Mouse (Mus musculus) heart, embryonic 12.5 days (tissue): Measurements from ENCODE around the gene D17Wsu92e. TPM values are rescaled to one million over a fixed set of nuclear protein-coding genes. Genes with fewer than 3 reads are reported as not detected.
A peak's percentile ranks its signal among the peaks of the same experiment; 100 is the strongest.

Experiments used
- ATAC-seq: fragments of 200-750 bp; cut with Nextera tagmentation; 2 replicates; pipeline ENCODE4 v1.8.0; 2017; ENCODE audit warnings: moderate TSS enrichment, moderate library complexity; ENCODE audit not compliant: insufficient number of reproducible peaks, low FRiP score
- H3K27ac ChIP-seq: fragments of 300-500 bp; sonication (generic); 2 replicates; pipeline ENCODE4 v1.5.1; 2016; ENCODE audit warnings: mild to moderate bottlenecking, moderate library complexity; ENCODE audit not compliant: poor library complexity, severe bottlenecking
- H3K27me3 ChIP-seq: fragments of 300-500 bp; sonication (generic); replicated peaks from 2 replicates; pipeline ENCODE4 v1.6.1; 2016; ENCODE audit warnings: mild to moderate bottlenecking, moderate library complexity
- H3K36me3 ChIP-seq: fragments of 300-500 bp; sonication (generic); 2 replicates; pipeline ENCODE4 v1.6.1; 2016; ENCODE audit warnings: mild to moderate bottlenecking, moderate library complexity
- H3K4me1 ChIP-seq: fragments of 300-500 bp; sonication (generic); replicated peaks from 2 replicates; pipeline ENCODE4 v1.6.1; 2016; ENCODE audit warnings: mild to moderate bottlenecking
- H3K4me2 ChIP-seq: fragments of 300-500 bp; sonication (generic); 2 replicates; pipeline ENCODE4 v1.6.1; 2016; ENCODE audit warnings: mild to moderate bottlenecking, moderate library complexity
- H3K4me3 ChIP-seq: fragments of 300-500 bp; sonication (generic); 2 replicates; pipeline ENCODE4 v1.5.1; 2016; ENCODE audit warnings: mild to moderate bottlenecking
- H3K9ac ChIP-seq: fragments of 300-500 bp; sonication (generic); 2 replicates; pipeline ENCODE4 v1.6.1; 2016; ENCODE audit warnings: mild to moderate bottlenecking, moderate library complexity
- H3K9me3 ChIP-seq: fragments of 300-500 bp; sonication (generic); replicated peaks from 2 replicates; pipeline ENCODE4 v1.6.1; 2016; ENCODE audit warnings: mild to moderate bottlenecking, moderate library complexity
- WGBS: fragments of 180-500 bp; shearing (Covaris S2); methylation state at CpG from one replicate; pipeline ENCODE4 v1.1.7; 2016; 5-methylcytosine and 5-hydroxymethylcytosine counted together
- polyA plus RNA-seq: library from polyadenylated mRNA; unstranded; fragments of >200 nt; fragmentation: Nextera tagmentation; extraction: Ambion mirVana; gene quantifications from 2 replicates; pipeline ENCODE4 v1.2.1, GENCODE M21; 2016

D17Wsu92e gene
- polyA plus RNA-seq, 1 experiment from 2014 or later, result 15.1 TPM

DNA sequence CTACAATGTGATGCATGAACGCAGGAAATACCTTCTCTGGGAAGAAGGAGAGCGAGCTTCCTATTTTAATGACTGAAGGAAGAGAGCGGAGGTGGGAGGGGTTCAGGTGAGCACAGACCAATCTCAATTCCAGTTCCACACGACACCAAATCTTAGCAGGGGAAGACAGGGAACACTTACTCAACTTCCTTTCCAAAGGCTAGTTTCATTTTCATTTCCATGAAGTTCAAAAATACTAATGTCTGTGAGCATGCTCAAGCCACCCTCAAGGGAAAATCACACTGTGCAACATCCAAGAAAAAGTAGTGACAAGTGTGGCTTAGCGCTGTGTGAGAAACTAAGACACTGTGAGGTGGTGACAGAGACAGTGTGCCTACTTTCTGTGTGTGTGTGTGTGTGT is 30.4 kb downstream of the D17Wsu92e start:
- Histone ChIP-seq H3K27me3 (no peaks in the 10 kb centered on the region), H3K36me3 (peaks cover 19% of the 10 kb centered on the region), H3K4me1 (peaks cover 11% of the 10 kb centered on the region), H3K9ac (no peak overlapping the region), H3K9me3 (no peaks in the 10 kb centered on the region), H3K4me2 (no peak overlapping the region), H3K4me3 (no peak overlapping the region), H3K27ac (no peak overlapping the region)
- WGBS, result 87% methylated on average over 5 of the region's 5 CpGs
- ATAC-seq, result no peak

DNA sequence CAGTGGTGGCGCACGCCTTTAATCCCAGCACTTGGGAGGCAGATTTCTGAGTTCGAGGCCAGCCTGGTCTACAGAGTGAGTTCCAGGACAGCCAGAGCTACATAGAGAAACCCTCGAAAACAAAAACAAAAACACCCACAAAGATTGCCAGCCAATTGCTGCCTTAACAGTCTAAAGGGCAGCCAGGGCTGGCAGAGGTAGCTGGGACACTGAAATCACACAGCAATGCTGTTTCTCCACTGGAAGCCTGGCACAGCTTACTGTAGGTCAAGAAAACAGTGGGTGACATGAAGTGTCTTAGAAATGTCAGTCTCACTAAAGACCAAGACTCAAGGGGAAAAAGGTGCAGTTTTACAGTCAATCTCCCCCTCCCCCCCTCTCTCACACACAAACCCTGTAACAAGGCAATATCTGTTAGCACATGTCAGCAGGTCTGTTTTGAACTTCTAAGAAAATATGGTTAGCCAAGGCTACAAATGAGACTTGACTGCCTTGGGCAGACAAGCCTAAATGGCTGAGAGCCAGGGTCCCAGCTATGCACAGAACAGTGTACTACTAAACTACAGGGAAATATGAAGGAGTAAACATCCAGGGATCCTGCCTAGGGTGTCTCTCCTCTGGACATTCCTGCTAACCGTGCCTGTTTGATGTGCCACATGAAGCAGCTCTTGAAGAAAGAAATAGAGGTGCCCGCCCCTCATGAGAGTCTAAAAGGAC is 31.8 kb downstream of the D17Wsu92e start:
- Histone ChIP-seq H3K4me2 (no peak overlapping the region), H3K36me3 (peaks cover 33% of the 10 kb centered on the region), H3K4me3 (no peak overlapping the region), H3K27me3 (no peaks in the 10 kb centered on the region), H3K27ac (no peak overlapping the region), H3K9me3 (no peaks in the 10 kb centered on the region), H3K9ac (no peak overlapping the region), H3K4me1 (peaks cover 11% of the 10 kb centered on the region)
- WGBS, result 87% methylated on average over 6 of the region's 6 CpGs
- ATAC-seq, result no peak

GRCm38 (mm10) chr17:27783567-27783966 is 36.9 kb downstream of the D17Wsu92e start:
- Histone ChIP-seq H3K9ac (no peak overlapping the region), H3K4me2 (no peak overlapping the region), H3K4me3 (no peak overlapping the region), H3K27me3 (no peaks in the 10 kb centered on the region), H3K27ac (peak overlapping the region; percentile 35; the same call in 1 of the 2 replicates), H3K9me3 (no peaks in the 10 kb centered on the region), H3K4me1 (peaks cover 32% of the 10 kb centered on the region), H3K36me3 (peaks cover 42% of the 10 kb centered on the region)
- WGBS, result 83% methylated on average over 4 of the region's 4 CpGs
- ATAC-seq, result no peak

GRCm38 (mm10) chr17:27781059-27781687 is 39.3 kb downstream of the D17Wsu92e start:
- Histone ChIP-seq H3K27ac (peak overlapping the region; percentile 23; the same call in 1 of the 2 replicates), H3K9me3 (no peaks in the 10 kb centered on the region), H3K4me1 (peaks cover 38% of the 10 kb centered on the region), H3K9ac (no peak overlapping the region), H3K27me3 (no peaks in the 10 kb centered on the region), H3K4me2 (no peak overlapping the region), H3K4me3 (no peak overlapping the region), H3K36me3 (peaks cover 40% of the 10 kb centered on the region)
- no peak for ATAC-seq
- WGBS, result 62% methylated on average over 5 of the region's 5 CpGs

DNA sequence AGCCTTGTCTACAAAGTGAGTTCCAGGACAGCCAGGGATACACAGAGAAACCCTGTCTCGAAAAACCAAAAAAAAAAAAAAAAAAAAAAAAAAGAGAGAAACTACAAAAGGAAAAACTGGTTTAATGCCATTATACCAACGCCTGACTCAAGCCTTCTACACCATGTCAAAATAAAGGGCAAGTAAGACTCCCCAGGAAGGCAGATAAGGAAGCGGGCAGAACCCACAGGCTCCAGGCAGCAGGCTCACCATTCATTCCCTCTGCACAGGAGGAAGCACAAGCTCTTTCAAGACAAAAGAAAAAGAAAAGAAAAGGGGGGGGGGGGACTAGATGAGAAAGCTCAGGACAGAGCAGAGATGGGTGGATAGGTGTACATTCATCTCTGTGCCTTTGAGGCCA is 40.7 kb downstream of the D17Wsu92e start:
- ATAC-seq, result no peak
- H3K4me3 ChIP-seq, result no peak overlapping the region
- peaks cover 38% of the 10 kb centered on the region for H3K4me1 ChIP-seq
- H3K9me3 ChIP-seq, result no peaks in the 10 kb centered on the region
- H3K27me3 ChIP-seq, result no peaks in the 10 kb centered on the region
- no peak overlapping the region for H3K4me2 ChIP-seq
- H3K27ac ChIP-seq, result no peak overlapping the region
- 60% methylated on average over 3 of the region's 3 CpGs for WGBS
- no peak overlapping the region for H3K9ac ChIP-seq
- peaks cover 32% of the 10 kb centered on the region for H3K36me3 ChIP-seq

DNA sequence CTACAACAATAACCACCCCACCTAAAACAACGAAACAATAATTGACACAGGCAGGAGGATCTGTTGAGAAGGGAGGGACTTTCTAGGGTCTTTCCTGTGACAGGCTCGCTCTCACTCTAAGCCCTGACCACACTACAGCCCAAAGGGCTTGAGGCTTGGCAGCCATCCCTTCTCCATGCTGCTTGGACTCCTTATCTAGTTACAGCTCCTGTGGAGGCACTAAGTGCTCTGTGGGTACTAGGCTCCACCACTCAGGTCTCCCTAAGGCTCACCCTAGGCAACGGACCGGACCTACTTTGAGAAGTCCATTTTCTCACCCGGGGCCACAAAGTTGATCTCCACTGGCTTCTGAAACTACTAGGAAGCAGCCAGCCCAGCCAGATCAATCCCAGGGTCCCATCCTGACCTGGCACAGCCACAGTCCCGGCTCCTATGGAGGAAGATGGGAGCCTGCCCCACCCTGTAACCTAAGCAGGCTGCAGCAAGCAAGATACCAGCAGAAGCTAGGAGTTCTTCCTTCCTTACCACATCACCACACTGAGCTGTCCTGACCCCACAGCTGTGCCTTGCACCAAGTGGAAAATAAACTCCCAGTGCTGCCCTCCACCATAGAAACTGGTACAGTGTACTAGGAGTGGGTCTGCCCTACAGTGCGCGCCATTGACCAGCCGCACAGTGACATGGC is 41.6 kb downstream of the D17Wsu92e start:
- Histone ChIP-seq H3K4me2 (no peak overlapping the region), H3K9ac (no peak overlapping the region), H3K27me3 (no peaks in the 10 kb centered on the region), H3K36me3 (peaks cover 29% of the 10 kb centered on the region), H3K9me3 (no peaks in the 10 kb centered on the region), H3K4me1 (peaks cover 47% of the 10 kb centered on the region), H3K27ac (no peak overlapping the region), H3K4me3 (no peak overlapping the region)
- WGBS, result 87% methylated on average over 9 of the region's 9 CpGs
- ATAC-seq, result peak; percentile 57; the same call in 1 of the 2 replicates

- WGBS, result 67% methylated on average over 6 of the region's 6 CpGs
- Histone ChIP-seq H3K4me1 (peaks cover 56% of the 10 kb centered on the region), H3K27me3 (no peaks in the 10 kb centered on the region), H3K4me2 (no peak overlapping the region), H3K9me3 (no peaks in the 10 kb centered on the region), H3K36me3 (peaks cover 22% of the 10 kb centered on the region), H3K4me3 (no peak overlapping the region), H3K9ac (no peak overlapping the region), H3K27ac (no peak overlapping the region)
- 0 out of 2 replicates have a peak, but pooled peaks have one; percentile 45 for ATAC-seq
Observed at GRCm38 (mm10) chr17:27777823-27778222, 42.6 kb downstream of the D17Wsu92e start.

- ATAC-seq, result no peak
- 88% methylated on average over 3 of the region's 3 CpGs for WGBS
Observed at GRCm38 (mm10) chr17:27774198-27774597, 46.2 kb downstream of the D17Wsu92e start.

DNA sequence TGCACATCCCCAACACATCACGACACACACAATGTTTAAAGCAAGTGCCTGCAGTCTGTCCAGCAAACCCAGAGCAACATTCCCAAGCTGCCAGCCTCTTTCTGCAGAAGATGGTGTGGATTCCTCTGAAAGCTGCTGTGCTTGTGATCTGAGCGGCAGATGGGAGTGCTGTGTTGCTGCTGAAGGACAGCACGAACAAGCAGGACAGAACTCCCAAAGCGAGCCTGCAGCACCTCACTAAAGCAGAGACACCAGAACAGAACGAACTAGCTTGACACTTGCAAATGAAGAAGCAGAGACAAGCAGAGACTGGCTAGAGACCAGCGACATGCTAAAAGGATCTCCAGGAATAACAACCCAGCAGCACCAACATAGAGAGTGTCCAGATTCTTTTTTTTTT is 48.8 kb downstream of the D17Wsu92e start:
- Histone ChIP-seq H3K27ac (no peak overlapping the region), H3K9ac (no peak overlapping the region), H3K9me3 (no peaks in the 10 kb centered on the region), H3K4me2 (no peak overlapping the region), H3K27me3 (no peaks in the 10 kb centered on the region), H3K4me3 (no peak overlapping the region), H3K36me3 (peaks cover 40% of the 10 kb centered on the region), H3K4me1 (peaks cover 28% of the 10 kb centered on the region)
- ATAC-seq, result no peak
- WGBS, result 76% methylated on average over 6 of the region's 6 CpGs

More at GRCm38 (mm10) chr17:27774198-27774597, 46.2 kb downstream of the D17Wsu92e start:
- no peak overlapping the region for H3K4me3 ChIP-seq
- H3K4me1 ChIP-seq, result peaks cover 41% of the 10 kb centered on the region
- H3K27ac ChIP-seq, result no peak overlapping the region
- H3K9me3 ChIP-seq, result no peaks in the 10 kb centered on the region
- no peak overlapping the region for H3K9ac ChIP-seq
- H3K36me3 ChIP-seq, result peaks cover 16% of the 10 kb centered on the region
- H3K27me3 ChIP-seq, result no peaks in the 10 kb centered on the region
- H3K4me2 ChIP-seq, result no peak overlapping the region

GRCm38 (mm10) chr17:27768817-27769542 is 51.5 kb downstream of the D17Wsu92e start:
- peak; percentile 56; the same call in 1 of the 2 replicates for ATAC-seq
- 69% methylated on average over 8 of the region's 8 CpGs for WGBS
- H3K36me3 ChIP-seq, result peaks cover 54% of the 10 kb centered on the region

More at GRCm38 (mm10) chr17:27768817-27769542, 51.5 kb downstream of the D17Wsu92e start:
- Histone ChIP-seq H3K4me3 (no peak overlapping the region), H3K27me3 (no peaks in the 10 kb centered on the region), H3K9me3 (peaks cover 8% of the 10 kb centered on the region), H3K4me2 (no peak overlapping the region), H3K27ac (no peak overlapping the region), H3K4me1 (peaks cover 22% of the 10 kb centered on the region), H3K9ac (no peak overlapping the region)
